Mouse (Mus musculus) myocyte (in vitro differentiated cells): Measurements from ENCODE around the gene Pygo2.

Source experiments
- CEBPB ChIP-seq: IDR thresholded peaks from 2 replicates; pipeline ENCODE4 v1.6.1; 2011; ENCODE audit warnings: mild to moderate bottlenecking, moderate library complexity; ENCODE audit not compliant: poor library complexity, insufficient read depth, severe bottlenecking
- E2F4 ChIP-seq: IDR thresholded peaks from one replicate; pipeline ENCODE4 v1.6.1; 2011; ENCODE audit warnings: mild to moderate bottlenecking, control low read depth, moderate library complexity; ENCODE audit not compliant: insufficient read depth
- MAX ChIP-seq: IDR thresholded peaks from one replicate; pipeline ENCODE4 v1.6.1; 2011; ENCODE audit warnings: low read depth, mild to moderate bottlenecking, control low read depth
- MYOD1 ChIP-seq, 3 experiments: IDR thresholded peaks; one replicate each; pipeline ENCODE4 v1.6.1; 2011; ENCODE audit warnings: control low read depth in 2 of 3, low read depth in 2 of 3, mild to moderate bottlenecking in 2 of 3, moderate library complexity in 1 of 3; ENCODE audit not compliant: insufficient read length in 2 of 3, control insufficient read depth in 1 of 3
- MYOG ChIP-seq, 3 experiments: IDR thresholded peaks; one replicate each; pipeline ENCODE4 v1.6.1; 2011; ENCODE audit warnings: control low read depth in 2 of 3, low read depth in 2 of 3, mild to moderate bottlenecking in 2 of 3; ENCODE audit not compliant: insufficient read length in 2 of 3, control insufficient read depth in 1 of 3, insufficient read depth in 1 of 3
- POLR2A ChIP-seq: IDR thresholded peaks from one replicate; pipeline ENCODE4 v1.6.1; 2011; ENCODE audit warnings: low read depth, mild to moderate bottlenecking, control low read depth, moderate library complexity; ENCODE audit not compliant: insufficient read length
- POLR2AphosphoS2 ChIP-seq: IDR thresholded peaks from one replicate; pipeline ENCODE4 v1.6.1; 2011; ENCODE audit warnings: low read depth, control low read depth; ENCODE audit not compliant: insufficient read length
- REST ChIP-seq: IDR thresholded peaks from one replicate; pipeline ENCODE4 v1.6.1; 2011; ENCODE audit warnings: mild to moderate bottlenecking, control low read depth, moderate library complexity; ENCODE audit not compliant: insufficient read depth, insufficient read length
- SRF ChIP-seq: IDR thresholded peaks from one replicate; pipeline ENCODE4 v1.6.1; 2011; ENCODE audit warnings: low read depth; ENCODE audit not compliant: control insufficient read depth, insufficient read length
- TCF12 ChIP-seq: IDR thresholded peaks from one replicate; pipeline ENCODE4 v1.6.1; 2011; ENCODE audit warnings: mild to moderate bottlenecking, control low read depth; ENCODE audit not compliant: poor library complexity, insufficient read depth, severe bottlenecking
- TCF3 ChIP-seq: IDR thresholded peaks from one replicate; pipeline ENCODE4 v1.6.1; 2011; ENCODE audit warnings: low read depth, control low read depth; ENCODE audit not compliant: insufficient read length
- USF1 ChIP-seq: IDR thresholded peaks from one replicate; pipeline ENCODE4 v1.6.1; 2011; ENCODE audit warnings: low read depth, mild to moderate bottlenecking, control low read depth, moderate library complexity

GRCm38 (mm10) chr3:89456726-89457665, 27.0 kb downstream of the Pygo2 start:
- TF ChIP-seq MAX (no peak), POLR2A (no peak), USF1 (no peak), POLR2AphosphoS2 (no peak), REST (no peak), MYOG (IDR thresholded peaks at IDR 0.05; ENCODE audit: control insufficient read depth in 1 of 3, insufficient read depth in 1 of 3, insufficient read length in 2 of 3, low read depth in 2 of 3) (no peak), E2F4 (no peak), CEBPB (no peak), MYOD1 (IDR thresholded peaks at IDR 0.05; ENCODE audit: control insufficient read depth in 1 of 3, insufficient read length in 2 of 3, low read depth in 2 of 3) (no peak), TCF3 (no peak), TCF12 (no peak), SRF (no peak)
